Mouse (Mus musculus) bone marrow, adult 2 months (tissue): ENCODE results near the gene Myoz1. TPM values are rescaled to one million over a fixed set of nuclear protein-coding genes. Genes with fewer than 3 reads are reported as not detected.

ENCODE experiments used
- H3K27ac ChIP-seq: fragments of 200-500 bp; 2 replicates; pipeline ENCODE4 v1.5.1; 2012; ENCODE audit warnings: low read depth, mild to moderate bottlenecking, control low read depth, inconsistent platforms, low read length; ENCODE audit not compliant: control insufficient read depth, poor library complexity, insufficient read depth
- H3K4me1 ChIP-seq: fragments of 200-500 bp; 2 replicates; pipeline ENCODE4 v1.6.1; 2011; ENCODE audit warnings: low read length; ENCODE audit not compliant: control insufficient read depth, insufficient read depth
- H3K4me3 ChIP-seq: fragments of 200-500 bp; replicated peaks from 2 replicates; pipeline ENCODE3; 2011; ENCODE audit warnings: mild to moderate bottlenecking, low read depth, low read length, control low read depth; ENCODE audit not compliant: control insufficient read depth
- CTCF ChIP-seq: fragments of 200-500 bp; IDR thresholded peaks from 2 replicates; pipeline ENCODE4 v1.5.1; 2011; ENCODE audit warnings: low read length, control low read depth; ENCODE audit not compliant: control insufficient read depth, insufficient read depth
- POLR2A ChIP-seq: fragments of 200-500 bp; IDR thresholded peaks from 2 replicates; pipeline ENCODE4 v1.6.1; 2011; ENCODE audit warnings: low read depth, mild to moderate bottlenecking, control low read depth, low read length, borderline replicate concordance; ENCODE audit not compliant: control insufficient read depth
- WGBS: fragments of 180-500 bp; shearing (Covaris S2); methylation state at CpG from one replicate; pipeline ENCODE4 v1.1.7; 2018; 5-methylcytosine and 5-hydroxymethylcytosine counted together
- polyA plus RNA-seq: library from polyadenylated mRNA; stranded (reverse); fragments of >200 nt; gene quantifications from 2 replicates; pipeline ENCODE4 v1.2.4, GENCODE M21; 2011; ENCODE audit warnings: low replicate concordance; ENCODE audit not compliant: missing spikeins, insufficient read depth, insufficient read length

Myoz1 gene
- polyA plus RNA-seq, 1 experiment, result 4.7 TPM

DNA sequence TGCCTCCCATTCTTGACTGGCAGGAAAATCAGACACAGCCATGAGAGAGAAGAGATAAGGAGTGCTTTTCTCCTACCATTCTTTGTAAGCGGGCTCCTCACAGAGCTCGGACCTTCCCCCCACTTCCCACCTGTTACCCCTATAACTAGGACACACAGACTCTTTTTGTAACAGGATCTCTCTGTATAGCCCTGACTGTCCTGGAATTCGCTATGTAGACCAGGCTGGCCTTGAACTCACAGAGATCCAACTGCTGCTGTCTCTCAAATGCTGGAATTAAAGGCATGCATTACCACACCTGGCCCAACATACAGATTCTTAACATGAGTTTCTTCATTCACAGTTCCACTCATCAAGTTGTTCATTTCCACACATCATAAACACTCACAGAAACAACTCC lies 6.4 kb upstream of the Myoz1 start:
- no peak overlapping the region for H3K27ac ChIP-seq
- TF ChIP-seq CTCF, result no peak
- TF ChIP-seq POLR2A, result no peak
- 86% methylated on average over 3 of the region's 3 CpGs for WGBS
- no peaks in the 10 kb centered on the region; the same call in 1 of the 2 replicates for H3K4me1 ChIP-seq
- no peak overlapping the region for H3K4me3 ChIP-seq

DNA sequence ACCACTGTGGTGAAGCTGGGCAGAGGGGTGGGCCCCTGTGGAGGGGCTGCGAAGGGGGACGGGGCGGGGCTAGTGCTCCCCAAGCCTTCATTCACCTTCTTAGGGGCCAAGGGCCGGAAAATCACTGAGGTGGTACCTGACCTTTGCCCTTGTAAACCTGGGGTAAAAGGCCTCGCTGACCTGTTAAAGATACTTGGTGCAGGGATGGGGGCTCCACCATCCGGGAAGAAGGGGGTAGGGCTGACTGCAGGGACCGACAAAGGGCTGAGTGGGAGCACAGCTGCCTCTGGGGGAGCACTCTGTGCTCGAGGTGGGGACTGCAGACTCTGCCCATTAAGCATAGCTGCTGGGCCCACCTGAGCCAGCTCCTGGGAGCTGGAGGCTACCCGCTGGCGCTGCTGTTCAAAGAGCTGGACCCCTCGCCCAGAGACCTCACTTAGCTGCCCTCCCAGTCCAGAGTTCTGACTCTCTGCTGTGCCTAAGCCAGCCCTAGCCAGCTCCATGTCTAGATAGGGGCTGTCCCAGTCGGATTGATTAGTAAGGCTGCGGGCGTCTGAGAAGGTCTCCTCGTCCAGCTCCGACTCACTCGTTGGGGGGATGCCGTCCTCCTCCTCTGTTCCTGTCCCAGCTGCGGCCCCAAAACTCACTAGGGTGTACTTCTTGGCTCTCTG lies 5.5 kb upstream of the Myoz1 start:
- H3K4me3 ChIP-seq, result no peak overlapping the region
- H3K4me1 ChIP-seq, result no peaks in the 10 kb centered on the region; the same call in 1 of the 2 replicates
- no peak overlapping the region for H3K27ac ChIP-seq
- 54% methylated on average over 19 of the region's 19 CpGs for WGBS
- TF ChIP-seq CTCF, result no peak
- no peak for TF ChIP-seq POLR2A

DNA sequence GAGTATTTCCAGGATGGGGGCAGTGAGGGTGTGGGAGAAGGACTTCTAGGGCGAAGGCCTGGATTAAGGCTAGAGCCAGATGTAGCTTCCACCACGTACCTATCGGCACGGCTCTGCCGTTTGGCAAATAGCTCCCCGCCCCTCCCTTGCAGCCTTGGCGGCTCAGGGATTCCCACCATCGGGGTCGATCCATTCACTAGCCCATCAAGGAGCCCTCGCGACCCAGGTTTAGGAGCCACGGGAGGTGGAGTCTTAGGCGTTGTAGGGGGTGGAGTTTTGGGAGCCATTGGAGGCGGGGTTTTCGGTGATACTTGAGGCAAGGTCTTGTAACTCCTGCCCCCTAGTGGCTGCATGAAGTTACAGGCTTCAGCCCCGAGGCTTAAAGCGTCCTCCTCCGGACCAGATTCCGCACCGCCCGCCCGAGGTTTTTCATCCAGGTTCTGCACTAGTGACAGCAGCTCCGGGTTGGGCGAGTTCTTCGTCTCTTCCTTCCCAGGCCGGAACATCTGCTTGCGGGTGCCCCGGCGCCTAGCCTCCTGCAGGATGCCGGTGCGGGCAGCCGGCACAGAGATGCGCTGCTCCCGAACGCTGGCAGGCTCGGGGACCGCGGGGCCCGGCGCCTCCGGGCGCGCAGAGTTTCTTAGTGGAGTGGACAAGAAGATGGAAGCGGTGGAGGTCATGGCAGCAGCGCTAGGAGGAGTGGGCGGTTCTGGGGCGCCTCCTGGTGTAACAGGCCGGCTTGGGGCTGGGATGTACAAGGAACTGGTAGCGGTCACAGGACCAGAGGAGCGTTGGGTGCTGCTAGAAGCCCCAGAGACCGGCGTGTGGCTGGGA lies 4.7 kb upstream of the Myoz1 start:
- TF ChIP-seq CTCF (peak; percentile 90), POLR2A (peak; percentile 30; the same call in 1 of the 2 replicates)
- H3K27ac ChIP-seq, result no peak overlapping the region
- WGBS, result 2% methylated on average over 52 of the region's 52 CpGs
- no peaks in the 10 kb centered on the region; the same call in 1 of the 2 replicates for H3K4me1 ChIP-seq
- H3K4me3 ChIP-seq, result peak overlapping the region; percentile 53

DNA sequence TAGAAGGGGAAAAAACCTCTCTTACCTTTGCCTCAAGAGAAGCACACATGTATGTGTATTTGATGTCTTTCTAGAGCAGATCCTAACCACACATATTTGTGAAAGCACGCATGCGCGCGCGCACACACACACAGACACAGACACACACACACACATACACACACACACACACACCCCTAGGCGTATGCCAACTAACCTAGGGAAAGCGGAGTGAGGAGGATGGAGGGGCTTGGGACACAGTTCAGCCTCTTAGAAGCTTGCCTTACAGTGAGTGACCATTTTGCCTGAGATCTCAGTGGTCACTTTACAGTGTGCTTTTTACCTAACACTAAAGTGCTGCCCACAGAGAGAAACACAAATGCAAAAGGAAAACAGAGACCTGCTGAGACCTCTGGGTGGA lies 3.3 kb upstream of the Myoz1 start:
- H3K27ac ChIP-seq, result no peak overlapping the region
- 92% methylated on average over 7 of the region's 7 CpGs for WGBS
- TF ChIP-seq POLR2A, result no peak
- no peak for TF ChIP-seq CTCF
- H3K4me1 ChIP-seq, result peaks cover 1% of the 10 kb centered on the region
- no peak overlapping the region for H3K4me3 ChIP-seq

DNA sequence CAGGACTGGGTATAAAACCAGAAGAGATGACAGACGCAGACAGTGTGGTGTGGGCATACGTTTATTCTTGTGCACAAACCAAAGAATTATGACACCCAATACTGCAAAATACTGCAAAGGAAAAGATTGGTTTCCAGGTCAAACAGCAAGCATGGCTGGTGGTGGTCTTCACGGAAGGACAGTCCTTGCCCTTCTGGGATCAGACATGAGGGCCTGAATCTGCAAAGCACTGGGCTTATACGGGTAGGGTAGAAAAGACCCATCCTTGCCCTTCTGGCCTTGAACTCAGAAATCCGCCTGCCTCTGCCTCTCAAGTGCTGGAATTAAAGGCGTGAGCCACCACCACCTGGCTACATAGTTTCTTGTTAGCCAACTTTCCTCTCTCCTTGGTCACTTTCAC lies 2.6 kb upstream of the Myoz1 start:
- 81% methylated on average over 6 of the region's 6 CpGs for WGBS
- Histone ChIP-seq H3K4me3 (no peak overlapping the region), H3K4me1 (peaks cover 3% of the 10 kb centered on the region), H3K27ac (no peak overlapping the region)
- TF ChIP-seq CTCF, result no peak

DNA sequence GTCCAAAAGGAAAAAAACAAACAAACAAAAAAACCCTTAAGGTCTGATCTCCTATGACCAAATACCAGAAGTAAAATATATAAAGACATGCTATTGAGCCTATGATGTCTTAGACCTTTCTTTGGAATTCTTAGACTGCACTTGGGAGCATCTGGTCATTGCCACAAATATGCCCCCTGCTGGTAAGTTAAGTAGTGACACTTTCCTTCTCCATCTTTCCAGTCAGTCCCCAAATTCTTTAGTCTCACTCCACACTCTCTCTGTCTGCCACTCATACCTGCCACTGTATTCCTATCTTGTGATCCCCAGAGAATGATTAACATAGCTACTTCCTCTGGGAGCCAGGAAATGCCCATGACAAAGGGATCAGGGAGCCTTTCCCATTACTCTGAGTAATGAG lies 2.0 kb upstream of the Myoz1 start:
- peaks cover 3% of the 10 kb centered on the region for H3K4me1 ChIP-seq
- TF ChIP-seq POLR2A (no peak), CTCF (no peak)
- H3K27ac ChIP-seq, result no peak overlapping the region
- no peak overlapping the region for H3K4me3 ChIP-seq

DNA sequence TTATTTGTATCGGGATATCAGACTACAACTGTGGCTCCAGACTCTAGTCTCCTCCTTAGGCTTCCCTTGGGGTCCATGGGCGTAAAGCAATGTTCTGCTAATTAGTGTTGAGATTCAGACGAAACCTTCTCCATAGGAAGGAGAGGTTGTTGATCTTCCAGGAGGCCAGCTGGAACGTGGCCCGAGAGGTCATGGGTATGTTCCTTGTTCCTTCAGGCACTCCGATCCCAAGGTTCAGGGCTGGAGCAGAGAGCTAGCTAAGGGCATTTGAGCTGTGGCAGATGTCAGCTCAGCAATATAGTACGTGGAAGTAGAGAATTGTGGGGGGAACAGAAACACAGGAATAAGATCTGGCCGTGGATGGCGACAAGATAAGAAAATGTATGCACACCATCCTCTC lies 609 bp downstream of the Myoz1 start:
- H3K27ac ChIP-seq, result no peak overlapping the region
- TF ChIP-seq CTCF (no peak), POLR2A (no peak)
- peaks cover 3% of the 10 kb centered on the region for H3K4me1 ChIP-seq
- WGBS, result 79% methylated on average over 9 of the region's 9 CpGs
- no peak overlapping the region for H3K4me3 ChIP-seq

DNA sequence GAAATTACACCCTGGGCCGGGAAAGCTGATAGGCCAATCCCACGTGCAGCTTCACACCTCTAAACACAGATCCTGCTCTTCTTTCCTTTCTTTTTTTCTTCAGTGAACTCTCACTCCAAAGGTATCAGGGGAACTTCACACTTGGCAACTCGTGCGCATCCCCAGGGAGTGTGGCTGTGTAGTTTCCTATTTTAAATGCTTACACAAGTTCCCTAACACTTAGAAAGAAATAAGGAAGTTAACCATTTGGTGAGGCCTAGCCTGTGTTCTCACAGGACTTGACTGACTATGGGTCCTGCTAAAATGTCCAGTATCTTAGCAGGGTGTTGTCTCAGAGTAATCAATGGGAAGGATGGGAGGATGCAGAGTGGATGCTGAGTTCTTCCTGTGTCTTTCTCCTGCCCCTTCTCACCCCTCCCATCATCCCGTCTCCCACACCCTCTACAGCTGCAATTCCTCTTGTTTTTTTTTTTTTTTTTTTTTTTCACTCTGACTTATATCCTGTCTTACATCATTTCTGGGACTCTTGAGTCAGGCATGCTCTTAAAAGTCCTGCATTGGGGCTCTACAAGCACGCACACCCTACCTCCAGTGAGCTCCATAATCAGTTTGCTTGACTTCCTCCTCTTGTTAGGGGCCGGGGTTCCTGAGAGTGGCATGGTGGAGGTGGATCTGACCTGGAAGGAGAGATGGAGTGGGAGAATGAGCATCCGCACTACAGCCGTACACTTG lies 1.5 kb downstream of the Myoz1 start:
- WGBS, result 47% methylated on average over 9 of the region's 9 CpGs
- no peak overlapping the region for H3K4me3 ChIP-seq
- TF ChIP-seq CTCF (no peak), POLR2A (no peak)
- peaks cover 3% of the 10 kb centered on the region for H3K4me1 ChIP-seq
- 0 out of 2 replicates have a peak overlapping the region, but pooled peaks have one; percentile 32 for H3K27ac ChIP-seq
